Mouse (Mus musculus) midbrain, postnatal 0 days (tissue): Measurements from ENCODE around the gene Plg. TPM values are rescaled to one million over a fixed set of nuclear protein-coding genes. Genes with fewer than 3 reads are reported as not detected.

Experiments
- ATAC-seq: fragments of 200-750 bp; cut with Nextera tagmentation; 2 replicates; pipeline ENCODE4 v1.8.0; 2017; ENCODE audit warnings: moderate number of reproducible peaks, mild to moderate bottlenecking, moderate TSS enrichment, moderate library complexity; ENCODE audit not compliant: low FRiP score
- DNase-seq: peaks from one replicate; pipeline ENCODE4 v3.0.0-alpha.2; 2015; ENCODE audit warnings: low spot score
- H3K27ac ChIP-seq: fragments of 300-500 bp; sonication (generic); 2 replicates; pipeline ENCODE4 v1.5.1; 2014; ENCODE audit warnings: low read depth, mild to moderate bottlenecking, low read length, mixed read lengths
- H3K27me3 ChIP-seq: fragments of 300-500 bp; sonication (generic); 2 replicates; pipeline ENCODE4 v1.6.1; 2014; ENCODE audit warnings: low read length, control low read depth, mixed read lengths; ENCODE audit not compliant: insufficient read depth
- H3K36me3 ChIP-seq: fragments of 300-500 bp; sonication (generic); 2 replicates; pipeline ENCODE4 v1.6.1; 2014; ENCODE audit warnings: low read length, control low read depth, mixed read lengths; ENCODE audit not compliant: insufficient read depth
- H3K4me1 ChIP-seq: fragments of 300-500 bp; sonication (generic); 2 replicates; pipeline ENCODE4 v1.6.1; 2014; ENCODE audit warnings: mild to moderate bottlenecking, control low read depth, antibody characterized with exemption, low read length, mixed read lengths; ENCODE audit not compliant: insufficient read depth
- H3K4me2 ChIP-seq: fragments of 300-500 bp; sonication (generic); 2 replicates; pipeline ENCODE4 v1.6.1; 2014; ENCODE audit warnings: low read depth, mild to moderate bottlenecking, low read length, mixed read lengths; ENCODE audit not compliant: poor library complexity, severe bottlenecking
- H3K4me3 ChIP-seq: fragments of 300-500 bp; sonication (generic); 2 replicates; pipeline ENCODE4 v1.5.1; 2014; ENCODE audit warnings: low read depth, mild to moderate bottlenecking, low read length, moderate library complexity
- H3K9ac ChIP-seq: fragments of 300-500 bp; sonication (generic); replicated peaks from 2 replicates; pipeline ENCODE4 v1.6.1; 2014; ENCODE audit warnings: mild to moderate bottlenecking, low read length, moderate library complexity, mixed read lengths; ENCODE audit not compliant: poor library complexity, severe bottlenecking
- H3K9me3 ChIP-seq: fragments of 300-500 bp; sonication (generic); 2 replicates; pipeline ENCODE4 v1.6.1; 2016; ENCODE audit warnings: low read length, control low read depth
- CTCF ChIP-seq: IDR thresholded peaks from 2 replicates; pipeline ENCODE4 v1.5.1; 2016; ENCODE audit warnings: antibody characterized with exemption, mild to moderate bottlenecking
- WGBS: fragments of 180-500 bp; shearing (Covaris S2); extraction: QIAGEN DNeasy Blood & Tissue Kit; methylation state at CpG from one replicate; pipeline ENCODE4 v1.1.7; 2014; 5-methylcytosine and 5-hydroxymethylcytosine counted together
- polyA plus RNA-seq: library from polyadenylated mRNA; unstranded; fragments of >200 nt; fragmentation: Nextera tagmentation; extraction: Ambion mirVana; gene quantifications from 2 replicates; pipeline ENCODE4 v1.2.1, GENCODE M21; 2015
- total RNA-seq: library from RNA; depleted of rRNA; stranded (reverse); fragments of >200 nt; gene quantifications from 2 replicates; pipeline ENCODE4 v1.2.3, GENCODE M21; 2014; rRNA removed

Gene Plg
- total RNA-seq (not detected in 2 replicates), polyA plus RNA-seq (not detected in 2 replicates)

DNA sequence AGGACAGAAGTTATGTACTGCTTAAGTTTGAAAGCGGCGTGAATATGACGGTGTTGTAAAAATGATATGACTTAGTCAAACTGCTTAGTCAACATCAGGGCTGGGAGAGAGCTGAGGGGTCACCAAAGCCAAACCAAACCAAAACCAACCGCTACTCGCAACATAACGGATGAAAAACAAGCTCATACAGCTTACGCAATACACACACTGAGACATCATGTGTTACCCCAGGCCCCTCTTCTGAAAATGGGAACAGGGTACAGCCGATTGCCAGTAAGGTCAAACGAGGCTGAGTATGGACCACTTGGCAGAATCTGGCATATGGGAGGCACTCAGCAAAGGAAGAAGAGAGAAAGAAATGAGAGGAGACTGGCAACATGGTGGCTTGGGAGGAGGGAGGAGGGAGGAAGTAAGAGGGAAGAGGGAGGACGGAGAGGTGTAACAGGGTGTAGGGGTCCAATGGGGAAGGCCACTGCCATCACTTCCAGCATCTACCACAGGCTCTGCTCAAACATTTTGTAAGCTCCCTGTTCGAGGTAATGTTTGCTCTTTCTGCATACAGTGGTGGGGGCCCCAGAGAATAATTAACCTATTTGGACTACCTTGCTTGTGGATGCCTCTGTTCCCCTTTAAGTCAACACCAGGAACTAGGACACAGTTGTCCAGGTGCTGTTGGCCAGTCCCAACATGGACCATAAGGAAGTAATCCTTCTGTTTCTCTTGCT, at the start of gene Plg:
TSS of gene Plg (plus strand) at position 628 of the 725 bp plus-strand sequence.
- TF ChIP-seq CTCF = no peak
- H3K36me3 ChIP-seq = no peaks in the 10 kb centered on the region
- H3K4me1 ChIP-seq = no peaks in the 10 kb centered on the region
- H3K27ac ChIP-seq = no peak within 1 kb of the TSS
- H3K27me3 ChIP-seq = no peaks in the 10 kb centered on the region
- H3K9me3 ChIP-seq = no peaks in the 10 kb centered on the region
- DNase-seq = no peak
- H3K9ac ChIP-seq = no peak within 1 kb of the TSS
- no peak within 1 kb of the TSS for H3K4me2 ChIP-seq
- no peak within 1 kb of the TSS for H3K4me3 ChIP-seq
- ATAC-seq = no peak
- 94% methylated on average over 11 of the region's 11 CpGs for WGBS

DNA sequence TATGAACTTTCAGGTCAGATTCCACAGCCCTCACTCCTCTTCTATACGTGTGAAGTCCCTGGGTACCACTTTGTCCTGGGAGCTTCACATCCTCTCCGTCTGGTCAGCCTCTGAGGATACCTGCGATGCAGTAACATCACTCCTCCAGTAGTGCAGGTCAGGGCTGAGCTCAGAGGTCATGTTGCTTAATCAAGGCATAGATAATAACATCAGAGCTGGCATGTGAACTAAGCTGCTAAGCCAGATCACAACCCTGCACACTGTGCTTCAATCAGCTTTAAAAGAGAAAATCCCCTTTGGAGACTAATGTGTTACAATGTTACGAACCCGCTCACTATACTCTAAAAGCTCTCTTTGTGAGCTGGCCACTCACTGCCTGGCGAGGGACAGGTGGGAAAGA, 43.3 kb upstream of the Plg start:
- no peaks in the 10 kb centered on the region for H3K4me1 ChIP-seq
- no peak for TF ChIP-seq CTCF
- no peaks in the 10 kb centered on the region for H3K27me3 ChIP-seq
- no peak overlapping the region for H3K9ac ChIP-seq
- no peak overlapping the region for H3K4me3 ChIP-seq
- H3K36me3 ChIP-seq = no peaks in the 10 kb centered on the region
- no peak overlapping the region for H3K4me2 ChIP-seq
- WGBS = 36% methylated on average over 6 of the region's 6 CpGs
- no peak for DNase-seq
- ATAC-seq = no peak
- no peak overlapping the region for H3K27ac ChIP-seq
- no peaks in the 10 kb centered on the region for H3K9me3 ChIP-seq

DNA sequence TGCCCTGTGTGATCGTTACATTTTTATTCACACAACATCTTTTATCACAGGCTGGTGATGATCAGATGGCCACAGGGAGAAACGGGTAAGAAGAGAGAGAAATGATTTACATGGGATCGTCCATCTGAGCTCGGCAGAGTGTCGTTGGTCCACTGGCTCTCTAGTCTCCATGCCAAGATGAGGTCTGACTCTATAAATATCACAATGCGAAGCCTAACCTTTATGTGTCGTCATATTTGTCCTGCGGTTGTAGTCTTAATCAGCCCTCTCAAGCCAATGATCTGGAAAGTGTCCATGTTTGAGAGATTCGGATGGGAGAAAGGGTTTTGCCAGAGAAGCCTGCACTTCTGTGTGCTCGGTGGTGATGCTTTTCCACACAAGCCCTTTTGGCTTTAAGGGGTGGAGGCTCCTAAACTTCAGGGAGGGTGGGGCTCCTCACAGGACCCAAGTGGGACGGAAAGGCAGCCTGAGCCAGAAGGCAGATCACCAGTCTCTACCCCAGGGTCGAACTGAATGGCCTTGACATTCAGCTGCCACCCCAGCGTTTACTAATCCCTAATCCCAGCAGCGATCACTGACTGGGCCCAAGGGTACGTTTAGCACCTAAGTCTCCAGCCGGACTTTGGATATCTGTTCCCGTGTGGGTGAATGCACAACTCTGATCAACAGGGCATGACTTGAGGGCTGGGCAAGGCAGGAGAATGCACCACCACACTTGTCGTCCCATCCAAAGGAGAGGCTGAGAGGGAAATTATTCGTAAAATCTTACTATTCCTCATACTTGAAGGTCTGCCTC, 42.1 kb upstream of the Plg start:
- no peaks in the 10 kb centered on the region for H3K36me3 ChIP-seq
- no peak for TF ChIP-seq CTCF
- WGBS = 80% methylated on average over 19 of the region's 19 CpGs
- H3K9me3 ChIP-seq = no peaks in the 10 kb centered on the region
- no peak overlapping the region for H3K4me3 ChIP-seq
- no peaks in the 10 kb centered on the region for H3K27me3 ChIP-seq
- H3K9ac ChIP-seq = no peak overlapping the region
- H3K27ac ChIP-seq = no peak overlapping the region
- H3K4me2 ChIP-seq = no peak overlapping the region
- H3K4me1 ChIP-seq = no peaks in the 10 kb centered on the region
- ATAC-seq (no peak), DNase-seq (no peak)

DNA sequence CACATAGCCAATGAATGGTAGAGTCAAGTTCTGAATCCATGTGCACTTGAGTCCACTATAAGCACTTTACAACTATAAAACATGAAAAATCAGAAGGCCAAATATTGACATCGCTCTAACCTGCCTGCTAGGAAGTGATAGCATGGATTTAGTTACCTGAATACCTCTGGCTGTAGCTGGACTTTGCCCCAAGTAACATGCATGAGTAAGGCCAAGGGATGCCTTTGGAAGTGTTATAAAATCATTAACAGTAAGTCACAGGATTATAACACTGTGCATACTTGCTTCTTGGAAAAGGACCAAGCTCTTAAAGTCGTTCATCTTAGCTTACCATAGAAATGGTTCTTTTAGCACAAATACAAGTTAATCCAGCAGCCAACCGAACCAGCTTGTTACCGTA, 41.3 kb upstream of the Plg start:
- DNase-seq (no peak), ATAC-seq (no peak)
- H3K4me2 ChIP-seq = no peak overlapping the region
- WGBS = 73% methylated on average over 4 of the region's 4 CpGs
- H3K36me3 ChIP-seq = no peaks in the 10 kb centered on the region
- H3K4me3 ChIP-seq = no peak overlapping the region
- TF ChIP-seq CTCF = no peak
- no peak overlapping the region for H3K9ac ChIP-seq
- H3K9me3 ChIP-seq = no peaks in the 10 kb centered on the region
- no peaks in the 10 kb centered on the region for H3K4me1 ChIP-seq
- H3K27ac ChIP-seq = no peak overlapping the region
- no peaks in the 10 kb centered on the region for H3K27me3 ChIP-seq

DNA sequence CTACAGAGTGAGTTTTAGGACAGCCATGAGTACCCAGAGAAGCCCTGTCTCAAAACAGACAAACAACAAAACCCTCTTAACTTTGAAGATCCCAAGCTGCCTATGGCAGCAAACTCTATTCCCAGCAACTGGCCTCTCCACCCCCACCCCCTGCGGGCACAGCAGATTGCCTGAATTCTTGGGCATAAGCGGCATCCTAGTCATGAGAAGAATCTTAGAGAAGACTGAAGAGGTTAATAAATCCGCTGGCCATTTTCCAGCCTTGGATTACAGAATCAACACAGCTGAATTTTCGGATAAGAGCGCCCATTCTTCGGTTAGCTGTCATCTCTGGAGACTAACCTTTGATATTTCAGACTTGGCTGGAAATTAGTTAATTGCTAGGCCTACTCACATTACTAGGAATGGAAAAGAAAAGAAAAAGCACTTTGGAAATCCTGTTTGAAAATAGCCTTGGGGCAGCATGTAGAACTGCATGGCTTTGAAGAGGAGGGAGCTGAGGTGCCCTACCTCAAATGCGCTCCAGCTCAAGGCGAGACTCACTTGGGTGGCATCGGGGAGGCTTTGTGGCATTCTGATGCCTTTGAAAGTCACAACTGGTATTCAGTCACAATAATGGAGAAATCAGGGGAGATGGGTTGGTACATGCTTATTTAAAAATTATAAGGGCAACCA, 34.6 kb upstream of the Plg start:
- Histone ChIP-seq H3K4me3 (no peak overlapping the region), H3K9ac (no peak overlapping the region), H3K27me3 (no peaks in the 10 kb centered on the region), H3K36me3 (no peaks in the 10 kb centered on the region), H3K4me2 (no peak overlapping the region), H3K27ac (no peak overlapping the region), H3K9me3 (no peaks in the 10 kb centered on the region), H3K4me1 (no peaks in the 10 kb centered on the region)
- TF ChIP-seq CTCF = no peak
- 63% methylated on average over 9 of the region's 9 CpGs for WGBS
- ATAC-seq (no peak), DNase-seq (no peak)

DNA sequence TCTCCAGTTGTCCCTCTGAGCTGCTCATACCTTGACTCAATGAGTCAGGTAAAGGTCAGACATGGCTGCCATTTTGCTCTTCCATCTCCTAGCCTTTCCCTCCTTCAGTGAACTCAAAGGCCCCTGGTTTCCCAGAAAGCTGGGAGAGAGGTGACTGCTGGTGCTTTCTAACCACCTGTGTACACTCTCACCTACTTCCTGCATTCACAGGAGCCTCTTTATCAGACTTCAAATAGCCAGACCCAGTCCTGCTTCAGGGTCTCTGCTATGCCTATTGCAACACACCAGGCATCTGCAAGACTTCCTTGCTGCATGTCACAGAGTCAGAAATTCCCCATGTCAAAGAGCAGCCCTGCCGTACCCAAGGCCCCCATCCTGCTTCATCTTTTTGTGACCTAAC, 30.9 kb upstream of the Plg start:
- ATAC-seq = no peak
- H3K9me3 ChIP-seq = no peaks in the 10 kb centered on the region
- no peak for DNase-seq
- H3K27ac ChIP-seq = no peak overlapping the region
- H3K4me3 ChIP-seq = no peak overlapping the region
- H3K4me2 ChIP-seq = no peak overlapping the region
- no peak overlapping the region for H3K9ac ChIP-seq
- 100% methylated on average over 1 of the region's 1 CpGs for WGBS
- H3K36me3 ChIP-seq = no peaks in the 10 kb centered on the region
- no peak for TF ChIP-seq CTCF
- H3K4me1 ChIP-seq = no peaks in the 10 kb centered on the region
- H3K27me3 ChIP-seq = no peaks in the 10 kb centered on the region
